Mouse (Mus musculus) embryonic stem cell, embryonic (primary cell): ENCODE results near the gene Gm9918.

Source experiments
- CTCF ChIA-PET, 4 experiments: fragments of 300-600 bp in 2 of 4; fragments of 350-600 bp in 2 of 4; sonication (Branson Sonifier 250); formaldehyde crosslinking; loops; one replicate each; lab custom pipeline; 2022; ENCODE audit warnings: inconsistent platforms in 2 of 4; lab: Charles Lee
- POLR2A ChIA-PET, 4 experiments: fragments of 300-600 bp in 2 of 4; fragments of 350-600 bp in 2 of 4; sonication (Branson Sonifier 250); formaldehyde crosslinking; loops; one replicate each; lab custom pipeline; 2022; ENCODE audit warnings: antibody characterized with exemption in 4 of 4, inconsistent platforms in 1 of 4; lab: Charles Lee

Gm9918 gene

DNA sequence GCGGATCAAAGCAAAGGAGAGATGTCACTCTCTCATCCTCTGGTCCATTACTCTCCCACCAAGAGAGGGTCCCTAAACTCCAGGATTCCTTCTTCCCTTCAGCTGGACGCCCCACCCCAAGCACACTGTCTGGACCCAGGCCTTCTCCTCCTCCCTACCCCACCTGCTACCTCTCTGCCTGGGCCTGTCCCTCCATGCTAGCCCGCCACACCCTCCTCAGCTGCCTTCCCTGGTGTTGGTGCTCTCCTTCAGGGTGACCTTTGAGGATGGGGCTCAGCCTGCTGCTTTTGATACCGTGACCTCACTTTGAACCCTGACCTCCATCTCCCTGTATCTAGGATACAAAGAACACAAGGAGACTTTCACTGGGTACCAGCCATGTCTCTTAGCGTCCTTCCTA is 19.8 kb upstream of the Gm9918 start:
- ChIA-PET POLR2A (interaction anchor here in 3 of 4 experiments (0.6 to 3.4 kb wide), 18 partner anchors 8 to 46 kb away, joined by 3 to 18 read pairs (median 4); partner anchors contain the start of genes Csad (in 2 of the 3), Espl1 (in 1 of the 3), Gm9918 (in 1 of the 3) and Mfsd5 (in 1 of the 3)), CTCF (interaction anchor here (0.5 to 3.0 kb wide), 6 partner anchors 11 to 103 kb away, joined by 3 to 17 read pairs (median 8); partner anchors contain the start of gene Pfdn5 (in 1 of the 4))

DNA sequence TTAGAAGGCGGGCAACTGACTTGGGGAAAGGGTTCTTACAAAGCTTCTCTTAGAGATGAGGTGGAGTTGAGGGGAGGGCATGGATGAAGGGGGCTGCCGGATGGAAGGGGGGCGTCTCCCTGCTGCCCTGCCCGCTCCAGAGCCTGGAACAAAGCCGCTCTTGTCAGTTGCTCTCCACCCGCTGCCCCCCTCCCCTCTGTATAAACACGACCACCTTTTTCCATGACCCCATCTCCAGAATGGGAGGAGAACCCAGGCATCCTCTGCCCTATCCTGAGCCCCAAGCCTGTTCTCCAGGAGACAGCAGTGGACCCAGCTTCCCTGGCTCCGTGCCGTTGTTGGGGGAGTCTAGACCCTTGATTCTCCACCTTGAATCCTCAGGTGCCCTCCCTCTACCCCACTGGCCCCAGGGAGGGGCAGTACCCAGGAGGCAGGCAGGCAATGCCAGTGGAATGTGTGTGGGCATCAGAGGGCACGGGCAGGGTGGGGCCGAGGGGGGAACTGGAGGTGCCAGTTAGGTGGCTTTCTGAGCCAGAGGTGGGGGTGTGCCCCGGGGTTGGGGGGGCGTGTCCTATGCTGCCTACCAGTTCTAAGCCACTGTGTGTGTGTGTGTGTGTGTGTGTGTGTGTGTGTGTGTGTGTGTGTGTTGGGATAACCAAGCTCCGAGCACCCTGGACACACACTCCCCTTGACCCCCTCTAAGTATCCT is 14.7 kb upstream of the Gm9918 start:
- ChIA-PET CTCF (interaction anchor here in 2 of 4 experiments (0.6 to 1.4 kb wide), 2 partner anchors 17 to 20 kb away, joined by 3 to 4 read pairs; no protein-coding TSS in a partner anchor), POLR2A (interaction anchor here (0.6 to 5.4 kb wide), 12 partner anchors 9 to 63 kb away, joined by 3 to 40 read pairs (median 3); no protein-coding TSS in a partner anchor)

DNA sequence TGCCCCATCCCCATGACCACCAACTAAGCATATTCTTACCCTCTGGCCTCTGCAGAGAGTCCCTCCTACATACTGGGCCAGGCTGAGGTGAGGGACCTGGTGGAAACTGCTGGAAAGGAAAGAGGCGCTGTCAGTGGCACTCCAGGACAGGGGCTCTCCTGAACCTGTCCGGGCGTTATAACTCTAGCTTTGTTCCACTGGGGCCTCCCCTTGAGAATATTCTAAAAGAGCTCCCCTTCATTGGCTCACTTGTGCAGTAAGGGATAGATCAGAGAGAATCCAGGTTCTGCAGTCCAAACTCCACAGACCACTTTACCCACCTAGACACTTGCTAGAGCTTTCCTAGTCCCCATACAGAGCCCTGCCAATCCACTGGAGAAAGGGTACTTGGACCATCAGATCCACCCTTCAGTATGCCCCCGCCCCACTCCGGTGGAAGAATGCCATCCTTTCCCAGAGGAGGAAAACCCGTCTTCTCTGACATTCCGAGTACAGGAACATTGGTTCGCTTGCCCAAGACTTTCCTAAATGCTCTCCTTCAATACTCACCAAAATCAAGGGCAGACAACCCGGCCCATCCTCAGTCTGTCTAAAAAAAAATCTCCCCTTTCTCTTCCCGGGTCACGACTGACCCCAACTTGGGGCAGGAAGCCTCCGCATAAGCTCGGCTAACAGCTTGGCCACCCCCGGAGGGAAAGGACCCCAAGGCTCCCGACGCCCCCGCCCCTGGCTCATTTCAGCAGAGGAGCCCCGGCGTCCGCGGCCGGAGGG is 13.7 kb upstream of the Gm9918 start:
- ChIA-PET CTCF (interaction anchor here in 2 of 4 experiments (0.6 to 1.4 kb wide), 2 partner anchors 18 to 21 kb away, joined by 3 to 4 read pairs; no protein-coding TSS in a partner anchor), POLR2A (interaction anchor here (0.6 to 5.4 kb wide), 11 partner anchors 10 to 64 kb away, joined by 3 to 40 read pairs (median 3); no protein-coding TSS in a partner anchor)

DNA sequence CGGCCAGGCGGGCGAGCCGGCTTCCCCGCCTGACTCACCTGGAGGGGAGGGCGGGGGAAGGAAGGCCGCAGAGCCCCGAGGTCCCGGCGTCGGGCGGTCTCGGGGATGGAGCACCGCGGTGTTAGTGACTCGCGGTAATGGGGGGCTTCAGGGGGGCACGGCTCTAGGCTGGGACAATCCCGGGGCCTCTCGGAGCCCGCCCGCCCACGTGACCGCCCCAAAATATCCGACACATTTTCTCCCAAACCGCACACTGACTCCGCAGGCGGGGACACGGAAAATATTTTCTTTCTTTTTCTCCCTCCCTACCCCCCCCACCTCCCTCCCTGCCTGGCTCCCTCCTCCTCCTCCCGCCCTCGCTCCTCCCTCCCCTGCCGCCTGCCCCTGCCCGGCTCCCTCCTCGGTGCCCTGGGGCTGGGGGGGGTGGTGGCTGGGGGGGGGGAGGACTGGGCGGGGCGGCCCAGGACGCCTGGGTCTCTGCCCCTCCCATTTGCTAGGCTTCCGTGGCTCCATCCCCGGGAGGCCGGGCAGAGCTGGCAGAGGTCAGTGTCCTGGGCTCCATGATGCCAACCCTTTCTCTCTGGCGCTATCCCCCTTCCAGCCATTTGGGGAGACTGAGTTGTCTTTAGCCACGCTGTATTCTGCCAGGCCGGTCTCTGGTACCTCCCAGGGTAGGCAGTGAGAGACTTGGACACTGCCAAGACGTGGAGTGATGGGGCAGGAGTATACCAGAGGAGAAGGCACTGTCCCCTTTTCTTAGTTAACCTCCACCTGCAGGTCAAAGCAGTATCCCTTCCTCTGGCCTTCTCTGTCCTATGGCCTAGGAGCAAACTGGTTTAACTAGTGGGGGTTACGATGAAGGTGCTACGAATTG is 12.9 kb upstream of the Gm9918 start, which contains the start of gene Rarg:
Rarg (minus strand) TSS at position 316 of the 874 bp plus-strand sequence.
- POLR2A ChIA-PET: interaction anchor here in 3 of 4 experiments (0.7 to 5.4 kb wide), 10 partner anchors 8 to 22 kb away, joined by 3 to 40 read pairs (median 6); partner anchors contain the start of gene Gm9918 (in 1 of the 3)
- CTCF ChIA-PET: interaction anchor here in 1 of 4 experiments (1.1 to 1.6 kb wide), 2 partner anchors 17 to 150 kb away, joined by 3 to 8 read pairs; no protein-coding TSS in a partner anchor

DNA sequence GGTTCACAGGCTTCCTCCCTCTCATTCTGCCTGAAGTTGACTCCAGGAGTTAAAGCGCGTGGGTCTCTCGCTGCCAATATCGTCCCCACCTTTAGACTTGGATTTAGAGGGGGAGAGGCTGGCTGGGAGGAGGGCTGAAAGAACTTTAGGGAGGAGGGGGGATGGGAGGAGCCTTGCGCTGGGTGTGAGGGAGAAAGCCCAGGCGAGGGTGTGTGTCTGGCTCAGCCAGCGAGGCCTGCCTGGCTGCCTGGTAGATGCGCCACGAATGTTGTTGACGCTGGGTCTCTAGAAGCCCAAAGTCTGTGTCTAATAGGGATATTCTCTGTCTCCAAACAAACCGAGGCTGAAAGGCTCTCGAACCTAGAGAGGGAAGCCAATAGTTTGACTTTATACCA is 12.3 kb upstream of the Gm9918 start:
- ChIA-PET POLR2A (interaction anchor here in 3 of 4 experiments (0.6 to 5.4 kb wide), 20 partner anchors 8 to 465 kb away, joined by 3 to 40 read pairs (median 3); partner anchors contain the start of genes Gm9918 (in 1 of the 3), Mfsd5 (in 1 of the 3) and Soat2 (in 1 of the 3)), CTCF (interaction anchor here in 3 of 4 experiments (0.6 to 1.6 kb wide), 9 partner anchors 11 to 150 kb away, joined by 3 to 9 read pairs (median 3); partner anchors contain the start of genes Soat2 (in 1 of the 3) and Spryd3 (in 1 of the 3))

DNA sequence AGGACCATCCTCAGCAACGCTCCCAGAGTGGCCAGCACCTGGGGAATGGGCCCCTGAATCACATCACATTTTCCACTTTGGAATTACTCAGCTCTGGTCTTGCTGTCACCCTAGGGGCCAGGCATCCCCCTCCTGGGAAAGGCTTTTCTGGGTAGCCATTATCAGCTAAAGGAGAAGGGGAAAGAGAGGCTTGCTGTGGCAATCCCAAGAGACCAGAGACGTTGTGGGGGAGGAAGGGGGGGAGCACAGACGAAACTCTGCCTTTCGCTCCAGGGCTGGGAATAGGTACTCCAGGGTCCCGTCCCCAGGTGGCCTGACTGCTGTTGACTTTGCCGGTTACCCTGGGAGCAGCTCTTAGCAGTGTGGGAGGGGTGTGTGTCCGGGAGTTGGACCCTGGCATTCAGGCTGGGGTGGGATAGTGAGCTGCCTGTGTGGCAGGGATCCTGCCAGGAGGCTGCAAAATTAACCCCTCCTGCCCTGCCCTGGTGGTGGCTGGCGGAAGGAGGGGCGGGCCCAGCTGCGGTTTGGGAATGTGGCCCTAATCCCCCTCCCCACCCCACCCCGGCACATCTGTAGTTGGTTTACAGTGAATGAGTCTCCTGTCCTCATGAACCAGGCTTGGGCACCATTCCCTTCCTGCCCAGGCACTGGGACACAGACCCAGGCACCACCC is 11.6 kb upstream of the Gm9918 start:
- POLR2A ChIA-PET: interaction anchor here in 3 of 4 experiments (0.5 to 5.4 kb wide), 23 partner anchors 9 to 464 kb away, joined by 3 to 40 read pairs (median 3); partner anchors contain the start of genes Gm9918 (in 1 of the 3), Mfsd5 (in 1 of the 3), Soat2 (in 1 of the 3) and Zfp740 (in 1 of the 3)
- CTCF ChIA-PET: interaction anchor here (0.6 to 1.6 kb wide), 13 partner anchors 12 to 151 kb away, joined by 3 to 9 read pairs (median 3); partner anchors contain the start of genes Soat2 (in 1 of the 4) and Spryd3 (in 1 of the 4)

DNA sequence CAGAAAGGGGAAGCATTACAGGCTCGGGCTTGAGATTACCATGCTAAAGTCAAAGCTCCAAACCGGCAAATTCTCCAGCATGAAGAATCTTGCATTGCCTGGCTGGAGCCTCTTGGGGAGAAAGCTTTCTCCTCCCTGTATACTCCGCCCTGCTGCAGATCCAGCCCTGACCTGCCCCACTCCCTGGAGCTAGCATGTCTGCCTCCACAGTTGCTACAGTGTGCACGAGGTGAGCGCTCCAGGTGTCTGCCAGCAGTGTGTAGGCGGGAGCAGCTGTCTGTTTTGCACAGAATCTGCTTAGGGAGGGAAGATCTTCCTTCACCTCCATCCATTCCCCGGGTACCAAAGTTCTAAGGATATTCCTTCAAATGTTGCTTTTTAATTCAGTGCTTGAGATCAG is 7.8 kb upstream of the Gm9918 start:
- ChIA-PET CTCF (interaction anchor here in 2 of 4 experiments (0.5 to 1.0 kb wide), 3 partner anchors 16 to 1022 kb away, joined by 3 to 6 read pairs (median 3); no protein-coding TSS in a partner anchor), POLR2A (interaction anchor here in 3 of 4 experiments (0.5 to 2.2 kb wide), 19 partner anchors 9 to 1149 kb away, joined by 3 to 10 read pairs (median 3); partner anchors contain the start of genes Map3k12 (in 1 of the 3) and Zfp740 (in 1 of the 3))

DNA sequence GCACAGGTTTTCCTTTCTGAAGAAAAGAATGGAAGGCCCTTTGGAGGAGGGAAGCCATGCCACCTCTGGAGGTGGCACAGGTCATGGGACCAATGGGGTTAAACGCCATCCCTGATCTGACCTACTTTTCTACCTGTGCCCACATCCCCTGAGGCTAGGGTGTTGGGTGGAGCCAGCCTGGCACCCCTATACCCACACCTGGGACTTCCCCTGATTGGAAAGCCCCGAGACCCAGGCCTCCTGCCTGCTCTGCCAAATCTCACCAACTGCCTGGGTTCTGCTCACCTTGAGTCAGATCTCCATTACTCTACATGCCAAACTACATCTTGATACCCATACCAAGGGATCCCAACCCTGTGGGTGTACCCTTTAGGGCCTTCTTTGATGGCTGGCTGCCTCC is 7.3 kb upstream of the Gm9918 start:
- ChIA-PET CTCF (interaction anchor here in 1 of 4 experiments (0.5 to 1.0 kb wide), 2 partner anchors 15 to 39 kb away, joined by 3 to 6 read pairs; no protein-coding TSS in a partner anchor), POLR2A (interaction anchor here in 3 of 4 experiments (0.5 to 2.2 kb wide), 15 partner anchors 8 to 1149 kb away, joined by 3 to 10 read pairs (median 3); partner anchors contain the start of gene Zfp740 (in 1 of the 3))

DNA sequence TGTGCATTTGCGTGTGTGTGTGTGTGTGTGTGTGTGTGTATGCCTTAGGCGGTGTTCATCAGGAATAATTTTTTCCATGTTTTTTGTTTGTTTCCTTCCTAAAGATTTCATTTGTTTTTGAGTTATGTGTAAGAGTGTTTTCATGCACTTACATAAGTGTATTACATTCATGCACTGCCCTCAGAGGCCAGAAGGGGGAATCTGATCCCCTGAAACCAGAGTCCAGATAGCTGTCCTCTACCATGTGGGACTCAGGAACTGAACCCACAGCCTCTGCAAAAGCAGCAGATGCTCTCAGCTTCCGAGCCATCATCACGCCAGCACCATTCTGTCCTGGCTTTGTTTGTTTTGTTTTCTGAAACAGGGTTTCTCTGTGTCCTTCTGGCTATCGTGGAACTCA is 4.8 kb upstream of the Gm9918 start:
- CTCF ChIA-PET: interaction anchor here (0.5 to 1.3 kb wide), 7 partner anchors 14 to 109 kb away, joined by 4 to 11 read pairs (median 5); no protein-coding TSS in a partner anchor
- POLR2A ChIA-PET: interaction anchor here in 2 of 4 experiments (0.6 to 2.4 kb wide), 3 partner anchors 15 to 19 kb away, joined by 3 to 6 read pairs (median 3); no protein-coding TSS in a partner anchor

DNA sequence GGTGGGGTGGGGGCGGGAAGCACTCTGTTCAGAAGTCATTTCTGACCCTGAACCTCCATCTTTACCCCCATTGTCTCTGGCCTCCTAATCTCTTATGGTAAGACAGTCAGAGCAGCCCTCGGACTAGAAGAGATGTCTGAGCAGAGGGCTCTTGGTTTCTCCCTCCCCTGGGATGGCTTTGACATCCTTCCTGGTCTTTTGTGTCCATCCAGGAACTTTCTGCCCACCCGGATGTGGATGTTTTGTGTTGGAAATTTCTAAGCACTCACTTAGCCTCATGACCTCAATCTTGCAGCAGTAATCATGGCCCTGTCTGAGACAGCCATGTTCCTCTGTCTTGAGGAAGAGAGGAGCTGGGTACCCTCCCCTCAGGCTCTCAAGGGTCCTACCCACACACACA is 1.1 kb downstream of the Gm9918 start:
- POLR2A ChIA-PET: interaction anchor here in 3 of 4 experiments (0.7 to 1.5 kb wide), 18 partner anchors 8 to 199 kb away, joined by 3 to 9 read pairs (median 4); partner anchors contain the start of genes Espl1 (in 1 of the 3), Mfsd5 (in 1 of the 3), Pcbp2 (in 1 of the 3) and Rarg (in 1 of the 3)
- CTCF ChIA-PET: interaction anchor here in 3 of 4 experiments (0.6 to 1.8 kb wide), 10 partner anchors 13 to 71 kb away, joined by 3 to 7 read pairs (median 3); no protein-coding TSS in a partner anchor

DNA sequence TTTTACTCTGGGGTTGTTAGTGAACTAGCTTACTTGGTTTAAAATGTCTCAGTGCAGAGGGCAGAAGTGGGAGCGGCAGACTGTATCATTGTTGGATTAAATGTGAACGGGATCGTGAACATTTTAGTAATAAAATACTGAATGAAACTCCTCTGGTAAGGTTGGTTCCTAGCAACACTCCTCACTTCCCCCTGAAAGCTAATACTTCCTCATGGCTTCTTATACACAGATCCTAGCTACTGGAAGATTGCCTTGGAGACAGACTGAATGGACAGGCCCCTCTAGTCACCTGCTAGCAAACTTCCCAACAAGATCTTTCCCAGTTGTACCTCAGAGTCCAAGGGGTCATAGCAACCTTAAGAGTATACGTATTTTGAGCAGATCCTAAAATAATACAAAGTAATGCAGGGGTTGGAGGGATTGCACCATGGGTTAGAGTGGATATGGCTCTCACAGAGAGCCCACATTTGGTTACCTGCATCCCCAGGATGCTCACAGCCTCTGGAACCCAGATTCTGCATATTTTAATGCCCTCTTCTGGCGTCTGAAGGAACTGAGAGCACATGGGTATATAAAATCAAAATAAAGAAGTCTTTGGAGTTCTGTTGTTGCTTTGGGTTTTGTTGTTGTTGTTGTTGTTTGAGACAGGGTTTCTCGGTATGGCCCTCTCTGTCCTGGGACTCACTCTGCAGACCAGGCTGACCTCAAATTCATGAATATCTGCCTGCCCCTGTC is 3.8 kb downstream of the Gm9918 start:
- ChIA-PET POLR2A (interaction anchor here in 1 of 4 experiments (0.9 to 1.1 kb wide), 2 partner anchors 12 to 38 kb away, joined by 3 read pairs; no protein-coding TSS in a partner anchor), CTCF (no interaction called here)

DNA sequence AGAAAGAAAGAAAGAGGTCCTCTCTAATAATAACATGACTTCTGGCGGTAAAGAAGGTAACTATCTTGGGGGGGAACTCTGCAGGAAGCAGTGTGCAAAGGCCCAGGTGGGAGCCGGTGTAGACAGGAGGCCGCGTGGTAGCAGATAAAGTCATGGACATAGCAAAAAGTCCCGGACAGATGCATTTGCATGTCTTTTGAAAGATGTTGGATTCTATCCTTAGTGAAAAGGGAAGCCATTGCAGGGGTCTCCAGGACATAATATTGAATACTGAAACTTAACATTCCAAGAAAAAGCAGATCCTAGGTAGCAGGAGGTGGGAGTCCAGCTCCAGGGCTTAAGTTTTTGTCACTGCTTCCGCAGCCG is 8.3 kb downstream of the Gm9918 start:
- ChIA-PET CTCF (interaction anchor here (0.6 to 2.7 kb wide), 11 partner anchors 16 to 763 kb away, joined by 3 to 10 read pairs (median 4); partner anchors contain the start of gene Tarbp2 (in 1 of the 4)), POLR2A (interaction anchor here (0.5 to 2.9 kb wide), 35 partner anchors 8 to 392 kb away, joined by 3 to 18 read pairs (median 6); partner anchors contain the start of genes Espl1 (in 2 of the 4), Sp1 (in 2 of the 4), Csad (in 1 of the 4) and Gm9918 (in 1 of the 4))

DNA sequence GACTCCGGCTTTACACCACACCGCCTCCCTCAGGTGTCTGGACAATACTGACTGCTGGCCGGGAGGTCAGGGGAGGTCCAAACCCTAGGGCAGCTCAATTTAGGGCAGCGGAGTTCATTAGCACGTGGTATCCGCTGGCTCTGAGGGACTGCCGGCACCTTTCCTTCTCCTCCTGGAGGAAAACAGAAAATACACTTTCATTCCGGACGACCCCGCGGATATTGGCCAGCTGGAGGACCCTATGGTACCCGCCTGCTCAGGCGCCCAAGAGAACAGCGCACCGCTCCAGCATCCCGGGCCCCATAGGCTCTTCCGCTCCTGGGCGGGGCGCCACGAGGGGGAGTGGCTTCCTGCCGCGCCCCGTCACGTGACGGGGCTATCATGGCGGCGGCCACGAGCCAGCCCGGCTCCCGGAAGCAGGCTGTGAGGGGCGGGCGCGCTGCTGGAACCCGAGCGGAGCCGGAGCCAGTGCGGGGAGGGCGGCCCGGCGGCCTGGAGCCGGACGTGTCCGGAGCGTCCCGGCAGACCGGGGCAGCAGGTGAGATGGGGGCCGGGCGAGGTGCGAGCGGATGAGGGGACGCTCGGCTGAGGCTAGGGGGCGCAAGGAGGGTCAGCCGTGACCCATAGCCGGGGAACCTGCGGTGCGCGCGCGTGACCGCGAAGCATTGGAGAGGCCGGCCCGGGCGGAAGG is 8.9 kb downstream of the Gm9918 start, which contains the start of gene Mfsd5:
Mfsd5 (plus strand) TSS at position 363 of the 691 bp plus-strand sequence.
- ChIA-PET CTCF (interaction anchor here (0.6 to 2.7 kb wide), 12 partner anchors 14 to 762 kb away, joined by 3 to 10 read pairs (median 4); partner anchors contain the start of gene Tarbp2 (in 1 of the 4)), POLR2A (interaction anchor here (0.5 to 2.9 kb wide), 59 partner anchors 9 to 392 kb away, joined by 3 to 18 read pairs (median 4); partner anchors contain the start of genes Espl1 (in 3 of the 4), Gm9918 (in 2 of the 4), Sp1 (in 2 of the 4) and Aaas (in 1 of the 4))
